Mouse (Mus musculus) MEL (cell line): ENCODE measurements at regions not wholly inside any gene's neighbourhood (a gene's known extent, or its start where the extent isn't known, plus 50 kb on each side); places are given as distances from the start of the nearest gene placed in this dataset.

Source experiments
- DNase-seq: peaks from one replicate; pipeline ENCODE4 v3.0.0; 2011; ENCODE audit warnings: low read depth, low spot score
- H3K27ac ChIP-seq: 2 replicates; pipeline ENCODE4 v1.5.1; 2012; ENCODE audit warnings: low read depth, mild to moderate bottlenecking, control low read depth, low read length, moderate library complexity; ENCODE audit not compliant: control insufficient read depth
- H3K27me3 ChIP-seq, 2 experiments: fragments of 150-350 bp in 1 of 2; sonication (generic) in 1 of 2; 2 replicates each; pipeline ENCODE4 v1.6.1; 2012; ENCODE audit warnings: low read length in 2 of 2, mild to moderate bottlenecking in 2 of 2, improper control_type of control experiment in 1 of 2, moderate library complexity in 1 of 2; ENCODE audit not compliant: insufficient read depth in 2 of 2, control insufficient read depth in 1 of 2
- H3K36me3 ChIP-seq, 2 experiments: 2 replicates each; pipeline ENCODE4 v1.6.1; 2012 to 2014; ENCODE audit warnings: low read length in 2 of 2, improper control_type of control experiment in 1 of 2, inconsistent platforms in 1 of 2, mild to moderate bottlenecking in 1 of 2; ENCODE audit not compliant: insufficient read depth in 2 of 2, control insufficient read depth in 1 of 2
- H3K4me1 ChIP-seq, 2 experiments: fragments of 150-350 bp in 1 of 2; sonication (generic) in 1 of 2; 2 replicates each; pipeline ENCODE4 v1.6.1; 2012; ENCODE audit warnings: low read length in 2 of 2, improper control_type of control experiment in 1 of 2, mild to moderate bottlenecking in 1 of 2; ENCODE audit not compliant: insufficient read depth in 2 of 2, control insufficient read depth in 1 of 2
- H3K4me3 ChIP-seq, 2 experiments: fragments of 150-350 bp in 1 of 2; sonication (generic) in 1 of 2; 2 replicates each; pipeline ENCODE4 v1.5.1; 2012; ENCODE audit warnings: low read depth in 2 of 2, low read length in 2 of 2, mild to moderate bottlenecking in 2 of 2, moderate library complexity in 2 of 2, control low read depth in 1 of 2, improper control_type of control experiment in 1 of 2; ENCODE audit not compliant: control insufficient read depth in 1 of 2, insufficient read depth in 1 of 2
- H3K79me2 ChIP-seq: 2 replicates; pipeline ENCODE4 v1.6.1; 2012; ENCODE audit warnings: mild to moderate bottlenecking, low read length, moderate library complexity; ENCODE audit not compliant: control insufficient read depth, poor library complexity, insufficient read depth
- H3K9ac ChIP-seq: 2 replicates; pipeline ENCODE4 v1.6.1; 2012; ENCODE audit warnings: low read depth, mild to moderate bottlenecking, control low read depth, low read length, moderate library complexity; ENCODE audit not compliant: control insufficient read depth, poor library complexity, severe bottlenecking
- H3K9me3 ChIP-seq: fragments of 150-350 bp; sonication (generic); replicated peaks from 2 replicates; pipeline ENCODE4 v1.6.1; 2012; ENCODE audit warnings: mild to moderate bottlenecking, low read length, improper control_type of control experiment, moderate library complexity; ENCODE audit not compliant: insufficient read depth
- BHLHE40 ChIP-seq: IDR thresholded peaks from 2 replicates; pipeline ENCODE4 v1.6.1; 2012; ENCODE audit warnings: low read depth, mild to moderate bottlenecking, inconsistent platforms, low read length, improper control_type of control experiment, borderline replicate concordance
- CHD1 ChIP-seq: IDR thresholded peaks from 2 replicates; pipeline ENCODE4 v1.6.1; 2012; ENCODE audit warnings: low read depth, mild to moderate bottlenecking, inconsistent platforms, low read length, improper control_type of control experiment
- CTCF ChIP-seq, 3 experiments: IDR thresholded peaks in 2 of 3; conservative IDR thresholded peaks in 1 of 3; 2 replicates each; pipeline ENCODE4 v1.5.1; 2011 to 2012; ENCODE audit warnings: low read length in 3 of 3, low read depth in 2 of 3, mild to moderate bottlenecking in 2 of 3, improper control_type of control experiment in 1 of 3, inconsistent platforms in 1 of 3, mixed read lengths in 1 of 3, moderate library complexity in 1 of 3; ENCODE audit not compliant: control insufficient read depth in 1 of 3, insufficient read depth in 1 of 3, poor library complexity in 1 of 3, severe bottlenecking in 1 of 3
- E2F4 ChIP-seq: IDR thresholded peaks from 2 replicates; pipeline ENCODE4 v1.6.1; 2011; ENCODE audit warnings: low read depth, low read length, improper control_type of control experiment, borderline replicate concordance
- ELF1 ChIP-seq: IDR thresholded peaks from 2 replicates; pipeline ENCODE4 v1.6.1; 2014; ENCODE audit warnings: low read depth, mild to moderate bottlenecking, inconsistent platforms, low read length, improper control_type of control experiment, moderate library complexity
- EP300 ChIP-seq, 2 experiments: IDR thresholded peaks; 2 replicates each; pipeline ENCODE4 v1.6.1; 2011; ENCODE audit warnings: improper control_type of control experiment in 2 of 2, low read length in 2 of 2, low read depth in 1 of 2, mild to moderate bottlenecking in 1 of 2
- GABPA ChIP-seq: IDR thresholded peaks from 2 replicates; pipeline ENCODE4 v1.6.1; 2012; ENCODE audit warnings: low read depth, mild to moderate bottlenecking, inconsistent platforms, low read length, improper control_type of control experiment, moderate library complexity
- JUND ChIP-seq: IDR thresholded peaks from 2 replicates; pipeline ENCODE4 v1.6.1; 2011; ENCODE audit warnings: low read depth, mild to moderate bottlenecking, improper control_type of control experiment, low read length
- KAT2A ChIP-seq: conservative IDR thresholded peaks from 2 replicates; pipeline ENCODE4 v1.6.1; 2012; ENCODE audit warnings: low read depth, low read length, improper control_type of control experiment, inconsistent platforms
- MAFK ChIP-seq: IDR thresholded peaks from 2 replicates; pipeline ENCODE4 v1.6.1; 2011; ENCODE audit warnings: low read depth, mild to moderate bottlenecking, low read length, improper control_type of control experiment, borderline replicate concordance
- MAZ ChIP-seq: IDR thresholded peaks from 2 replicates; pipeline ENCODE4 v1.6.1; 2012; ENCODE audit warnings: low read depth, mild to moderate bottlenecking, inconsistent platforms, low read length, improper control_type of control experiment
- MXI1 ChIP-seq: IDR thresholded peaks from 2 replicates; pipeline ENCODE4 v1.6.1; 2011; ENCODE audit warnings: mild to moderate bottlenecking, low read depth, low read length, improper control_type of control experiment
- MYB ChIP-seq: IDR thresholded peaks from 2 replicates; pipeline ENCODE4 v1.6.1; 2011; ENCODE audit warnings: mild to moderate bottlenecking, low read depth, low read length, improper control_type of control experiment
- MYC ChIP-seq: IDR thresholded peaks from 2 replicates; pipeline ENCODE4 v1.6.1; 2011; ENCODE audit warnings: low read depth, mild to moderate bottlenecking, low read length, improper control_type of control experiment, moderate library complexity
- POLR2A ChIP-seq, 2 experiments: IDR thresholded peaks; 2 replicates each; pipeline ENCODE4 v1.6.1; 2011 to 2012; ENCODE audit warnings: low read length in 2 of 2, mild to moderate bottlenecking in 2 of 2, control low read depth in 1 of 2, improper control_type of control experiment in 1 of 2, low read depth in 1 of 2, moderate library complexity in 1 of 2; ENCODE audit not compliant: control insufficient read depth in 1 of 2, insufficient read depth in 1 of 2, poor library complexity in 1 of 2
- RAD21 ChIP-seq: IDR thresholded peaks from 2 replicates; pipeline ENCODE4 v1.6.1; 2011; ENCODE audit warnings: mild to moderate bottlenecking, low read depth, low read length, improper control_type of control experiment
- SMC3 ChIP-seq: IDR thresholded peaks from 2 replicates; pipeline ENCODE4 v1.6.1; 2011; ENCODE audit warnings: low read depth, low read length, improper control_type of control experiment
- UBTF ChIP-seq: IDR thresholded peaks from 2 replicates; pipeline ENCODE4 v1.6.1; 2012; ENCODE audit warnings: low read depth, mild to moderate bottlenecking, inconsistent platforms, low read length, improper control_type of control experiment, moderate library complexity, borderline replicate concordance; ENCODE audit not compliant: insufficient read depth
- USF1 ChIP-seq: IDR thresholded peaks from 2 replicates; pipeline ENCODE4 v1.6.1; 2014; ENCODE audit warnings: low read depth, mild to moderate bottlenecking, inconsistent platforms, low read length, improper control_type of control experiment, moderate library complexity
- USF2 ChIP-seq, 2 experiments: IDR thresholded peaks; 2 replicates each; pipeline ENCODE4 v1.6.1; 2011 to 2012; ENCODE audit warnings: improper control_type of control experiment in 2 of 2, low read length in 2 of 2, borderline replicate concordance in 1 of 2, inconsistent platforms in 1 of 2, low read depth in 1 of 2, mild to moderate bottlenecking in 1 of 2; ENCODE audit not compliant: insufficient read depth in 1 of 2
- ZC3H11A ChIP-seq: IDR thresholded peaks from 2 replicates; pipeline ENCODE4 v1.6.1; 2012; ENCODE audit warnings: low read depth, mild to moderate bottlenecking, inconsistent platforms, low read length, improper control_type of control experiment
- ZMIZ1 ChIP-seq: IDR thresholded peaks from 2 replicates; pipeline ENCODE4 v1.6.1; 2012; ENCODE audit warnings: low read depth, mild to moderate bottlenecking, inconsistent platforms, low read length, improper control_type of control experiment, moderate library complexity
- ZNF384 ChIP-seq: IDR thresholded peaks from 2 replicates; pipeline ENCODE4 v1.6.1; 2012; ENCODE audit warnings: low read depth, mild to moderate bottlenecking, inconsistent platforms, low read length, improper control_type of control experiment

GRCm38 (mm10) chr10:98785411-98785810, 128.8 kb upstream of the Atp2b1 start:
- Histone ChIP-seq H3K9me3 (no peaks in the 10 kb centered on the region), H3K4me3 (no peak overlapping the region), H3K4me1 (no peaks in the 10 kb centered on the region), H3K9ac (no peak overlapping the region), H3K36me3 (no peaks in the 10 kb centered on the region), H3K27me3 (no peaks in the 10 kb centered on the region; a peak in 1 of 4 replicates)
- DNase-seq: no peak
- no peak for TF ChIP-seq MYB
- TF ChIP-seq KAT2A: no peak
- TF ChIP-seq ZC3H11A: no peak
- no peak for TF ChIP-seq POLR2A (IDR thresholded peaks at IDR 0.05; ENCODE audit: control insufficient read depth in 1 of 2, insufficient read depth in 1 of 2, low read depth in 1 of 2, low read length in 2 of 2, poor library complexity in 1 of 2)
- TF ChIP-seq CHD1: no peak
- TF ChIP-seq UBTF: no peak
- TF ChIP-seq USF2 (IDR thresholded peaks at IDR 0.05; ENCODE audit: borderline replicate concordance in 1 of 2, insufficient read depth in 1 of 2, low read depth in 1 of 2, low read length in 2 of 2): no peak
- TF ChIP-seq ZNF384: no peak
- TF ChIP-seq MAZ: no peak
- TF ChIP-seq RAD21: no peak
- TF ChIP-seq MYC: no peak
- TF ChIP-seq, all 39 proteins: peak for 0
- Histone ChIP-seq H3K79me2 (no peaks in the 10 kb centered on the region), H3K27ac (no peak overlapping the region)

GRCm38 (mm10) chr10:98786089-98786488, 128.1 kb upstream of the Atp2b1 start:
- H3K9me3 ChIP-seq: no peaks in the 10 kb centered on the region
- H3K4me3 ChIP-seq: no peak overlapping the region
- no peak overlapping the region for H3K9ac ChIP-seq
- no peak for DNase-seq
- no peak overlapping the region for H3K27ac ChIP-seq
- no peaks in the 10 kb centered on the region for H3K4me1 ChIP-seq
- H3K79me2 ChIP-seq: no peaks in the 10 kb centered on the region
- TF ChIP-seq JUND: no peak
- TF ChIP-seq EP300 (IDR thresholded peaks at IDR 0.05; ENCODE audit: low read depth in 1 of 2, low read length in 2 of 2): no peak
- TF ChIP-seq E2F4: no peak
- TF ChIP-seq POLR2A (IDR thresholded peaks at IDR 0.05; ENCODE audit: control insufficient read depth in 1 of 2, insufficient read depth in 1 of 2, low read depth in 1 of 2, low read length in 2 of 2, poor library complexity in 1 of 2): no peak
- no peak for TF ChIP-seq MXI1
- no peak for TF ChIP-seq USF1
- no peak for TF ChIP-seq BHLHE40
- no peak for TF ChIP-seq MAFK
- TF ChIP-seq SMC3: no peak
- no peak for TF ChIP-seq CHD1
- TF ChIP-seq GABPA: no peak
- TF ChIP-seq ZMIZ1: no peak
- TF ChIP-seq CTCF (IDR thresholded peaks at IDR 0.05 in 2 of 3, conservative IDR thresholded peaks at IDR 0.05 in 1 of 3; ENCODE audit: control insufficient read depth in 1 of 3, insufficient read depth in 1 of 3, low read depth in 2 of 3, low read length in 3 of 3, poor library complexity in 1 of 3, severe bottlenecking in 1 of 3): no peak
- no peak for TF ChIP-seq ELF1
- no peaks in the 10 kb centered on the region; a peak in 1 of 4 replicates for H3K27me3 ChIP-seq
- no peaks in the 10 kb centered on the region for H3K36me3 ChIP-seq
